Mouse (Mus musculus): ENCODE data around the gene Olfr16. TPM values are rescaled to one million over a fixed set of nuclear protein-coding genes. Genes with fewer than 3 reads are reported as not detected.

Gene Olfr16
- total RNA-seq (2012; rRNA removed): not detected in 2 replicates
- polyA plus RNA-seq (2012; ENCODE audit: insufficient read depth in 1 of 2, insufficient read length in 2 of 2, low read depth in 1 of 2, low replicate concordance in 2 of 2, missing spikeins in 1 of 2): not detected

GRCm38 (mm10) chr1:172950160-172950559, at the start of gene Olfr16:
Gene Olfr16 (plus strand): TSS chr1:172950409.
- TF ChIP-seq MYB (IDR thresholded peaks at IDR 0.05; ENCODE audit: low read depth, low read length) (no peak), E2F4 (IDR thresholded peaks at IDR 0.05; ENCODE audit: borderline replicate concordance, low read depth, low read length) (no peak), POLR2AphosphoS5 (IDR thresholded peaks at IDR 0.05; ENCODE audit: borderline replicate concordance, low read depth, low read length) (no peak), RCOR1 (IDR thresholded peaks at IDR 0.05; ENCODE audit: low read depth, low read length) (no peak)
- no peaks in the 10 kb centered on the region for H3K9me3 ChIP-seq (replicated peaks; ENCODE audit: insufficient read depth, low read length)

GRCm38 (mm10) chr1:172903313-172903712, 46.9 kb upstream of the Olfr16 start:
- Histone ChIP-seq H3K9me3 (replicated peaks; ENCODE audit: insufficient read depth, low read length) (no peaks in the 10 kb centered on the region), H3K27me3 (ENCODE audit: control insufficient read depth in 1 of 2, insufficient read depth in 2 of 2, low read length in 2 of 2) (no peaks in the 10 kb centered on the region), H3K36me3 (ENCODE audit: control insufficient read depth in 1 of 2, insufficient read depth in 2 of 2, low read length in 2 of 2) (no peaks in the 10 kb centered on the region), H3K4me1 (ENCODE audit: control insufficient read depth in 1 of 2, insufficient read depth in 2 of 2, low read length in 2 of 2) (no peaks in the 10 kb centered on the region), H3K27ac (ENCODE audit: control insufficient read depth, low read depth, low read length) (no peak overlapping the region), H3K4me3 (ENCODE audit: control insufficient read depth in 1 of 2, insufficient read depth in 1 of 2, low read depth in 2 of 2, low read length in 2 of 2) (no peak overlapping the region), H3K9ac (ENCODE audit: control insufficient read depth, low read depth, low read length, poor library complexity, severe bottlenecking) (no peak overlapping the region), H3K79me2 (ENCODE audit: control insufficient read depth, insufficient read depth, low read length, poor library complexity) (no peaks in the 10 kb centered on the region)
- DNase-seq (ENCODE audit: low read depth, low spot score): no peak
- TF ChIP-seq MEF2A (IDR thresholded peaks at IDR 0.05; ENCODE audit: extremely low read depth, insufficient replicate concordance, low read depth, low read length, poor library complexity, severe bottlenecking) (no peak), MXI1 (IDR thresholded peaks at IDR 0.05; ENCODE audit: low read depth, low read length) (no peak), MYC (IDR thresholded peaks at IDR 0.05; ENCODE audit: low read depth, low read length) (no peak)

More at GRCm38 (mm10) chr1:172950160-172950559, at the start of gene Olfr16:
- Histone ChIP-seq H3K79me2 (ENCODE audit: control insufficient read depth, insufficient read depth, low read length, poor library complexity) (no peaks in the 10 kb centered on the region), H3K4me1 (ENCODE audit: control insufficient read depth in 1 of 2, insufficient read depth in 2 of 2, low read length in 2 of 2) (no peaks in the 10 kb centered on the region), H3K36me3 (ENCODE audit: control insufficient read depth in 1 of 2, insufficient read depth in 2 of 2, low read length in 2 of 2) (no peaks in the 10 kb centered on the region), H3K9ac (ENCODE audit: control insufficient read depth, low read depth, low read length, poor library complexity, severe bottlenecking) (no peak within 1 kb of the TSS), H3K27ac (ENCODE audit: control insufficient read depth, low read depth, low read length) (no peak within 1 kb of the TSS), H3K4me3 (ENCODE audit: control insufficient read depth in 1 of 2, insufficient read depth in 1 of 2, low read depth in 2 of 2, low read length in 2 of 2) (no peak within 1 kb of the TSS), H3K27me3 (ENCODE audit: control insufficient read depth in 1 of 2, insufficient read depth in 2 of 2, low read length in 2 of 2) (no peaks in the 10 kb centered on the region)
- DNase-seq (ENCODE audit: low read depth, low spot score): no peak

- no peak for DNase-seq (ENCODE audit: low read depth, low spot score)
- Histone ChIP-seq H3K9ac (ENCODE audit: control insufficient read depth, low read depth, low read length, poor library complexity, severe bottlenecking) (no peak overlapping the region), H3K4me3 (ENCODE audit: control insufficient read depth in 1 of 2, insufficient read depth in 1 of 2, low read depth in 2 of 2, low read length in 2 of 2) (no peak overlapping the region), H3K4me1 (ENCODE audit: control insufficient read depth in 1 of 2, insufficient read depth in 2 of 2, low read length in 2 of 2) (no peaks in the 10 kb centered on the region; a peak in 1 of 4 replicates), H3K9me3 (replicated peaks; ENCODE audit: insufficient read depth, low read length) (no peaks in the 10 kb centered on the region), H3K27ac (ENCODE audit: control insufficient read depth, low read depth, low read length) (no peak overlapping the region), H3K36me3 (ENCODE audit: control insufficient read depth in 1 of 2, insufficient read depth in 2 of 2, low read length in 2 of 2) (no peaks in the 10 kb centered on the region), H3K27me3 (ENCODE audit: control insufficient read depth in 1 of 2, insufficient read depth in 2 of 2, low read length in 2 of 2) (no peaks in the 10 kb centered on the region), H3K79me2 (ENCODE audit: control insufficient read depth, insufficient read depth, low read length, poor library complexity) (no peaks in the 10 kb centered on the region)
- no peak for TF ChIP-seq MYB (IDR thresholded peaks at IDR 0.05; ENCODE audit: low read depth, low read length)
- TF ChIP-seq MAZ (IDR thresholded peaks at IDR 0.05; ENCODE audit: low read depth, low read length): no peak
- TF ChIP-seq NELFE (IDR thresholded peaks at IDR 0.05; ENCODE audit: low read depth, low read length): no peak
- TF ChIP-seq EP300 (IDR thresholded peaks at IDR 0.05; ENCODE audit: low read depth in 1 of 2, low read length in 2 of 2): no peak
- TF ChIP-seq MXI1 (IDR thresholded peaks at IDR 0.05; ENCODE audit: low read depth, low read length): no peak
Measured at GRCm38 (mm10) chr1:172917115-172917514, 33.1 kb upstream of the Olfr16 start.
